Mouse (Mus musculus): ENCODE results near the gene Paqr9. TPM values are rescaled to one million over a fixed set of nuclear protein-coding genes. Genes with fewer than 3 reads are reported as not detected.

Paqr9 gene
- polyA plus RNA-seq, 1 experiment from 2014 or later = 0.31 TPM

GRCm38 (mm10) chr9:95581758-95582515, 22.5 kb downstream of the Paqr9 start:
- no peak for ATAC-seq (ENCODE audit: insufficient number of reproducible peaks, insufficient read depth, low FRiP score, low TSS enrichment, low read depth)
- WGBS = 7% methylated on average over 20 of the region's 20 CpGs
- H3K4me2 ChIP-seq = peak overlapping the region; percentile 70
- H3K4me1 ChIP-seq (replicated peaks) = peaks cover 17% of the 10 kb centered on the region
- H3K27ac ChIP-seq = no peak overlapping the region
- peaks cover 4% of the 10 kb centered on the region; the same call in 1 of the 2 replicates for H3K9me3 ChIP-seq
- no peaks in the 10 kb centered on the region for H3K36me3 ChIP-seq
- H3K27me3 ChIP-seq = peaks cover 14% of the 10 kb centered on the region
- peak overlapping the region; percentile 42; the same call in 1 of the 2 replicates for H3K9ac ChIP-seq (replicated peaks)
- H3K4me3 ChIP-seq (replicated peaks) = peak overlapping the region; percentile 34

DNA sequence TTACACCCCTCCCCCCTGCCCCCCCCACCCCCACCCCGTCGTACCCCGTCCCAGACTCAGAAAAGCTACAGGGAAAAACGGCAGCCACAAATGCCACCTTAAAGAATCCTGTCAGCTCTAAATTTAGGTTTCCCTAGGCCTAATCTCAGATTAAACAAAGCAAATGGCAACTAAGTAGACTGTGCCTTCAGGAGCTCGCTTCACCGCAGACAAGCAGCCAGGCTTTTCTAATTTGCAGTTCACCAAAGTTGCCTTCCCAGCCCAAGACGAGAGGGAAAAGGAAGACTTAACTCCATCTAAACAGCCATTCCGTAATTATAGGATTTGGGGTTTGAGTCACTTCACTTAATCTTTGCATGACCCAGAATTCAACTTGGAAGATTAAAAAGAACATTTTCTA, 23.1 kb downstream of the Paqr9 start:
- Histone ChIP-seq H3K4me3 (replicated peaks) (peak overlapping the region; percentile 34; the same call in 1 of the 2 replicates), H3K9ac (replicated peaks) (no peak overlapping the region), H3K4me1 (replicated peaks) (peaks cover 17% of the 10 kb centered on the region), H3K36me3 (no peaks in the 10 kb centered on the region), H3K4me2 (peak overlapping the region; percentile 70), H3K9me3 (peaks cover 4% of the 10 kb centered on the region; the same call in 1 of the 2 replicates), H3K27me3 (peaks cover 14% of the 10 kb centered on the region), H3K27ac (no peak overlapping the region)
- ATAC-seq (ENCODE audit: insufficient number of reproducible peaks, insufficient read depth, low FRiP score, low TSS enrichment, low read depth) = no peak
- 5% methylated on average over 8 of the region's 8 CpGs for WGBS

- H3K4me3 ChIP-seq (replicated peaks) = no peak overlapping the region
- no peaks in the 10 kb centered on the region for H3K36me3 ChIP-seq
- no peak overlapping the region for H3K4me2 ChIP-seq
- no peak overlapping the region for H3K27ac ChIP-seq
- peaks cover 12% of the 10 kb centered on the region for H3K27me3 ChIP-seq
- 81% methylated on average over 5 of the region's 5 CpGs for WGBS
- H3K9me3 ChIP-seq = peaks cover 4% of the 10 kb centered on the region; the same call in 1 of the 2 replicates
- H3K4me1 ChIP-seq (replicated peaks) = peaks cover 15% of the 10 kb centered on the region
- ATAC-seq (ENCODE audit: insufficient number of reproducible peaks, insufficient read depth, low FRiP score, low TSS enrichment, low read depth) = no peak
- no peak overlapping the region for H3K9ac ChIP-seq (replicated peaks)
Measured at GRCm38 (mm10) chr9:95586046-95586445, 26.6 kb downstream of the Paqr9 start.

DNA sequence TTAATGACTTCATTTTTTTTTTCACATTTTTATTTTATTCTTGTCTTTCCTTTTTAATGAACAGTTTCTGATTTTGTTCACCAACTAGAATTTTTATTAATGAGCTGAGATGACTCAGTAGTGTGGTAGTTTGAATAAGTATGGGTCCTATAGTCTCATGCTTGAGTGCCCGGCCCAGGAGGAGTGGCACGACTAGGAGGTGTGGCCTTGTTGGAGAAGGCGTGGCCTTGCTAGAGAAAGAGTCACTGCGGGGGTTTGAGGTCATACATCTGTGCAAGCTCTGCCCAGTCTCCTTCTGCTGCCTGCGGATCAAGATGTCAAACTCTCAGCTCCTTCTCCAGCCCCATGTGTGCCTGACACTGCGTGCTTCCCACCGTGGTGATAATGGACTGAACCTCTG, 28.6 kb downstream of the Paqr9 start:
- 89% methylated on average over 7 of the region's 7 CpGs for WGBS
- no peak for ATAC-seq (ENCODE audit: insufficient number of reproducible peaks, insufficient read depth, low FRiP score, low TSS enrichment, low read depth)
- H3K4me2 ChIP-seq = no peak overlapping the region

DNA sequence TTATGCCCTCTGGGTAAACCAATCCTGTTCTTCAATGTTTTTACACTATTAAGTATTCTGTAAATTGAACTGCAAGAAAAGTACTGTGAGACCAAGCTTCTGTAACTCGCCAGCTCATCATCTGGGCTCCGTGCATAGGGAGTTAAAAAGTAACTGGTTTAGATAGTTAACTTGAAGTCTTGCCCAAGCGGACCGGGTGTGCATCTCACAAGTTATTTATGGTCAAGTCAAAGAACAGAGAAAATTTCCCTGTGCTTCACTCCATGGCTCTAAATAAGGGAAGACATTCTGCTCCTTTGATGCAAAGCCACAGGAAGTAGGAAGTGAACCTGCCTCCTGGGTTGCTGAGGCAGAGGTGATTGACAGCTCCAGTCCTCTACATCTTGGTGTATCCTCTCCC, 34.8 kb downstream of the Paqr9 start:
- WGBS = 70% methylated on average over 4 of the region's 4 CpGs
- Histone ChIP-seq H3K27ac (no peak overlapping the region), H3K4me2 (no peak overlapping the region), H3K36me3 (no peaks in the 10 kb centered on the region), H3K4me3 (replicated peaks) (no peak overlapping the region), H3K9me3 (no peaks in the 10 kb centered on the region), H3K4me1 (replicated peaks) (peaks cover 8% of the 10 kb centered on the region; the same call in 1 of the 2 replicates), H3K27me3 (peaks cover 7% of the 10 kb centered on the region; the same call in 1 of the 2 replicates), H3K9ac (replicated peaks) (no peak overlapping the region)
- ATAC-seq (ENCODE audit: insufficient number of reproducible peaks, insufficient read depth, low FRiP score, low TSS enrichment, low read depth) = no peak

More for the DNA sequence above, 28.6 kb downstream of the Paqr9 start:
- no peaks in the 10 kb centered on the region for H3K27me3 ChIP-seq
- peaks cover 4% of the 10 kb centered on the region; the same call in 1 of the 2 replicates for H3K9me3 ChIP-seq
- H3K4me1 ChIP-seq (replicated peaks) = no peaks in the 10 kb centered on the region; the same call in 1 of the 2 replicates
- H3K36me3 ChIP-seq = no peaks in the 10 kb centered on the region
- H3K9ac ChIP-seq (replicated peaks) = no peak overlapping the region
- H3K27ac ChIP-seq = no peak overlapping the region
- no peak overlapping the region for H3K4me3 ChIP-seq (replicated peaks)

DNA sequence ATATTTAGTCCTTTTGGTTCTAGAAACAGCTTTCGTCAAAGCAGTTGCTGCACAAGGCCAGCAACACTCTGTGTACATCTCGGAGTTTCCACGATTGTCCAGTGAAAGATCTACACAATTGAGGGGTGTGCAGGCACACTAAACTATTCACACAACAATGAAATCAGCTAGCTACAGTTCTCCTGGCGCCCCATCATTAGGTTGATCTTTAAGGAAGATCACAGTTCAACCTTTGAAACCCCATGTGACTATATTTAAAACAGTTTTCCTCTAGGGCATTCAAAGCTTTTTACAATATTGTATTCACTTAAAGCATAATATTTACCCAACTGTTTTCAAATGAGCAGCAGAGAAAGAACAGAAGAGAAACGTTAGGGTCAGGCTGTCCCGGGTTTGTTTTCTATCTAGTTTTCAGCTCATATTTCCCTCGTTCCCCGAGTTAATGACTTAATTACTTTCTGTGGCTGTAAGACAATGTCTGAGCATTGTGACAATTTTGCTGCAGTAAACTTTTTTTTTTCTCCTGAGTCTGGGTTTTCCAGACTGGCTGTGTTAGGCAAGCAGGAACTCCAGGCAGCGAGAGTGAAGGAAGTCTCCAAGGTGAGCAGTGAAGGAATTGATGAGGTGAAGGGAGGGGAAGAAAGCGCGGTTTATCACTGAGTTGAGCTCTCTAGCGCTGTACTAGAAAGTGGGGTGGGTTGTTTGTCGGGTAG, 38.2 kb downstream of the Paqr9 start:
- Histone ChIP-seq H3K27me3 (peaks cover 7% of the 10 kb centered on the region; the same call in 1 of the 2 replicates), H3K4me2 (peak overlapping the region; percentile 46), H3K27ac (no peak overlapping the region), H3K4me1 (replicated peaks) (peaks cover 8% of the 10 kb centered on the region; the same call in 1 of the 2 replicates), H3K4me3 (replicated peaks) (no peak overlapping the region), H3K9ac (replicated peaks) (no peak overlapping the region), H3K36me3 (no peaks in the 10 kb centered on the region), H3K9me3 (no peaks in the 10 kb centered on the region)
- WGBS = 42% methylated on average over 13 of the region's 13 CpGs
- no peak for ATAC-seq (ENCODE audit: insufficient number of reproducible peaks, insufficient read depth, low FRiP score, low TSS enrichment, low read depth)

- Histone ChIP-seq H3K4me3 (replicated peaks) (no peak overlapping the region), H3K36me3 (no peaks in the 10 kb centered on the region), H3K27ac (no peak overlapping the region), H3K9me3 (no peaks in the 10 kb centered on the region), H3K9ac (replicated peaks) (no peak overlapping the region), H3K27me3 (peaks cover 7% of the 10 kb centered on the region; the same call in 1 of the 2 replicates), H3K4me1 (replicated peaks) (peaks cover 8% of the 10 kb centered on the region; the same call in 1 of the 2 replicates), H3K4me2 (peak overlapping the region; percentile 46)
- no peak for ATAC-seq (ENCODE audit: insufficient number of reproducible peaks, insufficient read depth, low FRiP score, low TSS enrichment, low read depth)
- WGBS = 50% methylated on average over 19 of the region's 19 CpGs
Measured at GRCm38 (mm10) chr9:95598179-95598721, 38.8 kb downstream of the Paqr9 start.

DNA sequence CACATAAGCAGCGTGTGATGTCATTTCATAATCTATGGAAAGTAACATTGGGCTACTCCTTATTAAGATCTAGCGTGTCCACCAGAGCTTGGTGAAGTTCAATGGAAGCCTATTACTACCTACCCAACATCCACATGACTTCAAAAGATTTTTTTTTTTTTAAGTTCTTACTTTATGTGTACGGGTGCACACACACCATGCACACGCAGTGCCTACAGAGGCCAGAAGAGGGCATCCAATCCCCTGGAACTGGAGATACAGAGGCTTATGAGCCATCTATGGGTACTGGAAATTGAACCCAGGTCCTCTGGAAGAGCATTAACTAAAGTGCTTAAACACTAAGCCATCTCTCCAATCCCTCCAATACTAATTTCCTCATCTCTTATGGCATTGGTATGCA, 39.9 kb downstream of the Paqr9 start:
- no peak overlapping the region for H3K4me2 ChIP-seq
- H3K27me3 ChIP-seq = peaks cover 7% of the 10 kb centered on the region; the same call in 1 of the 2 replicates
- no peak for ATAC-seq (ENCODE audit: insufficient number of reproducible peaks, insufficient read depth, low FRiP score, low TSS enrichment, low read depth)
- H3K9ac ChIP-seq (replicated peaks) = no peak overlapping the region
- 88% methylated on average over 4 of the region's 4 CpGs for WGBS
- H3K4me3 ChIP-seq (replicated peaks) = no peak overlapping the region
- no peaks in the 10 kb centered on the region for H3K36me3 ChIP-seq
- no peaks in the 10 kb centered on the region for H3K9me3 ChIP-seq
- H3K4me1 ChIP-seq (replicated peaks) = peaks cover 8% of the 10 kb centered on the region; the same call in 1 of the 2 replicates
- no peak overlapping the region for H3K27ac ChIP-seq

GRCm38 (mm10) chr9:95602849-95603248, 43.4 kb downstream of the Paqr9 start:
- Histone ChIP-seq H3K9me3 (no peaks in the 10 kb centered on the region), H3K9ac (replicated peaks) (no peak overlapping the region), H3K4me1 (replicated peaks) (peaks cover 5% of the 10 kb centered on the region; the same call in 1 of the 2 replicates), H3K27ac (no peak overlapping the region), H3K36me3 (no peaks in the 10 kb centered on the region), H3K27me3 (peaks cover 7% of the 10 kb centered on the region; the same call in 1 of the 2 replicates), H3K4me2 (no peak overlapping the region), H3K4me3 (replicated peaks) (no peak overlapping the region)
- WGBS = 90% methylated on average over 3 of the region's 3 CpGs
- no peak for ATAC-seq (ENCODE audit: insufficient number of reproducible peaks, insufficient read depth, low FRiP score, low TSS enrichment, low read depth)

DNA sequence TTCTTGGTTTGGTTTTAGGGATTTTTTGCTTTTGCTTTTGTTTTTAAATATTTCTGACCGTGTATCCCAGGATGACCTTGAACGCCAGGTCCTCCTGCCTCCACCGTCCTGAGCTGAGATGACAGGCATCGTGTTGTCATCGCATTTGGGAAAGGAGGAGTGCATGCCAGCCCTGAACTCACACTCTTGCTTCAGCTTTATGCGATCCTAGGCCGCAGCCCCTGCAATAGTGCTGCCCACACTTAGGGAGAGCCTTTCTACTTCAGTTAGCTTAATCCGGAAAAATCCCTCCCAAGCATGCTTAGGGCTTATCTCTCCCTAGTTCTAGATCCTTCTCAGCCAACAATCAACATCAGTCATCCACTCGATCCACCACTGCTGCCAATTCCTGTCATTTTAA, 43.9 kb downstream of the Paqr9 start:
- ATAC-seq (ENCODE audit: insufficient number of reproducible peaks, insufficient read depth, low FRiP score, low TSS enrichment, low read depth) = no peak
- WGBS = 89% methylated on average over 9 of the region's 9 CpGs
- Histone ChIP-seq H3K4me1 (replicated peaks) (0 out of 2 replicates have a peak, but pooled peaks cover under 1% of the 10 kb centered on the region), H3K4me2 (no peak overlapping the region), H3K9ac (replicated peaks) (no peak overlapping the region), H3K9me3 (no peaks in the 10 kb centered on the region), H3K27me3 (peaks cover 3% of the 10 kb centered on the region; the same call in 1 of the 2 replicates), H3K27ac (no peak overlapping the region), H3K36me3 (no peaks in the 10 kb centered on the region), H3K4me3 (replicated peaks) (no peak overlapping the region)

GRCm38 (mm10) chr9:95607196-95607595, 47.7 kb downstream of the Paqr9 start:
- H3K36me3 ChIP-seq = no peaks in the 10 kb centered on the region
- H3K4me3 ChIP-seq (replicated peaks) = no peak overlapping the region
- no peak overlapping the region for H3K9ac ChIP-seq (replicated peaks)
- no peaks in the 10 kb centered on the region for H3K27me3 ChIP-seq
- no peaks in the 10 kb centered on the region for H3K9me3 ChIP-seq
- no peak for ATAC-seq (ENCODE audit: insufficient number of reproducible peaks, insufficient read depth, low FRiP score, low TSS enrichment, low read depth)
- WGBS = 66% methylated on average over 5 of the region's 5 CpGs
- no peak overlapping the region for H3K27ac ChIP-seq
- no peak overlapping the region for H3K4me2 ChIP-seq
- H3K4me1 ChIP-seq (replicated peaks) = no peaks in the 10 kb centered on the region
